Mouse (Mus musculus): ENCODE results near the gene Slc16a1. TPM values are rescaled to one million over a fixed set of nuclear protein-coding genes. Genes with fewer than 3 reads are reported as not detected.
"Not testable (repeated sequence)": the region's sequence is repeated elsewhere in the genome, so short reads cannot be mapped to it uniquely, and the experiment has no call there.

The Slc16a1 gene
- total RNA-seq, 1 experiment, result 121 TPM

GRCm38 (mm10) chr3:104669856-104670182 is 31.4 kb downstream of the Slc16a1 start:
- in situ Hi-C loops (cut with MboI; ENCODE audit: low sequenced_read_pairs in 2 of 2, unreplicated experiment in 2 of 2), result no loop called here
- TF ChIP-seq ZNF384 (IDR thresholded peaks at IDR 0.05; ENCODE audit: low read depth, low read length), result no peak
- TF ChIP-seq MAFK (IDR thresholded peaks at IDR 0.05; ENCODE audit: insufficient read depth, low read depth, low read length), result no peak
- no peak for TF ChIP-seq ZC3H11A (IDR thresholded peaks at IDR 0.05; ENCODE audit: borderline replicate concordance, low read depth, low read length)
- no peak for TF ChIP-seq CHD2 (IDR thresholded peaks at IDR 0.05; ENCODE audit: low read depth, low read length)
- TF ChIP-seq HCFC1 (IDR thresholded peaks at IDR 0.05; ENCODE audit: borderline replicate concordance, insufficient read depth, low read length), result no peak
- H3K4me3 ChIP-seq (ENCODE audit: insufficient read depth in 1 of 2, low read depth in 1 of 2, low read length in 2 of 2, poor library complexity in 1 of 2, severe bottlenecking in 1 of 2), result no peak overlapping the region
- H3K9me3 ChIP-seq (ENCODE audit: control insufficient read depth, insufficient read depth, low read depth, low read length), result no peaks in the 10 kb centered on the region
- no peak overlapping the region for H3K27ac ChIP-seq (ENCODE audit: insufficient read depth, low read depth, low read length, poor library complexity, severe bottlenecking)
- DNase-seq (ENCODE audit: low read depth, low spot score), result no peak
- no peaks in the 10 kb centered on the region for H3K36me3 ChIP-seq (ENCODE audit: control insufficient read depth, insufficient read depth, low read length, poor library complexity, severe bottlenecking)
- H3K4me1 ChIP-seq (ENCODE audit: control insufficient read depth in 2 of 2, insufficient read depth in 2 of 2, low read length in 2 of 2, poor library complexity in 1 of 2), result peaks cover 0 to 16% of the 10 kb centered on the region in 2 experiments; a peak in 2 of 4 replicates
- H3K9ac ChIP-seq (ENCODE audit: insufficient read depth, low read depth, low read length, poor library complexity, severe bottlenecking), result no peak overlapping the region

GRCm38 (mm10) chr3:104670183-104671020 is 31.9 kb downstream of the Slc16a1 start:
- H3K4me1 ChIP-seq (ENCODE audit: control insufficient read depth in 2 of 2, insufficient read depth in 2 of 2, low read length in 2 of 2, poor library complexity in 1 of 2), result peaks cover 0 to 20% of the 10 kb centered on the region in 2 experiments; a peak in 2 of 4 replicates
- H3K4me3 ChIP-seq (ENCODE audit: insufficient read depth in 1 of 2, low read depth in 1 of 2, low read length in 2 of 2, poor library complexity in 1 of 2, severe bottlenecking in 1 of 2); H3K36me3 ChIP-seq (ENCODE audit: control insufficient read depth, insufficient read depth, low read length, poor library complexity, severe bottlenecking); H3K9ac ChIP-seq (ENCODE audit: insufficient read depth, low read depth, low read length, poor library complexity, severe bottlenecking); H3K27ac ChIP-seq (ENCODE audit: insufficient read depth, low read depth, low read length, poor library complexity, severe bottlenecking); in situ Hi-C loops (cut with MboI; ENCODE audit: low sequenced_read_pairs in 2 of 2, unreplicated experiment in 2 of 2); H3K9me3 ChIP-seq (ENCODE audit: control insufficient read depth, insufficient read depth, low read depth, low read length); DNase-seq (ENCODE audit: low read depth, low spot score): not testable (repeated sequence)

GRCm38 (mm10) chr3:104671543-104671942 is 33.1 kb downstream of the Slc16a1 start:
- Histone ChIP-seq H3K9ac (ENCODE audit: insufficient read depth, low read depth, low read length, poor library complexity, severe bottlenecking) (no peak overlapping the region), H3K4me1 (ENCODE audit: control insufficient read depth in 2 of 2, insufficient read depth in 2 of 2, low read length in 2 of 2, poor library complexity in 1 of 2) (peaks cover 0 to 21% of the 10 kb centered on the region in 2 experiments; a peak in 2 of 4 replicates), H3K9me3 (ENCODE audit: control insufficient read depth, insufficient read depth, low read depth, low read length) (no peaks in the 10 kb centered on the region), H3K36me3 (ENCODE audit: control insufficient read depth, insufficient read depth, low read length, poor library complexity, severe bottlenecking) (no peaks in the 10 kb centered on the region), H3K4me3 (ENCODE audit: insufficient read depth in 1 of 2, low read depth in 1 of 2, low read length in 2 of 2, poor library complexity in 1 of 2, severe bottlenecking in 1 of 2) (no peak overlapping the region), H3K27ac (ENCODE audit: insufficient read depth, low read depth, low read length, poor library complexity, severe bottlenecking) (no peak overlapping the region)
- TF ChIP-seq MAFK (IDR thresholded peaks at IDR 0.05; ENCODE audit: insufficient read depth, low read depth, low read length) (no peak), HCFC1 (IDR thresholded peaks at IDR 0.05; ENCODE audit: borderline replicate concordance, insufficient read depth, low read length) (no peak), CHD2 (IDR thresholded peaks at IDR 0.05; ENCODE audit: low read depth, low read length) (no peak), ZNF384 (IDR thresholded peaks at IDR 0.05; ENCODE audit: low read depth, low read length) (no peak), ZC3H11A (IDR thresholded peaks at IDR 0.05; ENCODE audit: borderline replicate concordance, low read depth, low read length) (no peak)
- DNase-seq (ENCODE audit: low read depth, low spot score), result no peak
- in situ Hi-C loops (cut with MboI; ENCODE audit: low sequenced_read_pairs in 2 of 2, unreplicated experiment in 2 of 2), result no loop called here

- Histone ChIP-seq H3K27ac (ENCODE audit: insufficient read depth, low read depth, low read length, poor library complexity, severe bottlenecking) (no peak overlapping the region), H3K9me3 (ENCODE audit: control insufficient read depth, insufficient read depth, low read depth, low read length) (no peaks in the 10 kb centered on the region), H3K4me1 (ENCODE audit: control insufficient read depth in 2 of 2, insufficient read depth in 2 of 2, low read length in 2 of 2, poor library complexity in 1 of 2) (peaks cover 0 to 21% of the 10 kb centered on the region in 2 experiments; a peak in 2 of 4 replicates)
These were observed 33.6 kb downstream of the Slc16a1 start for GRCm38 (mm10) chr3:104672041-104672440.

More at GRCm38 (mm10) chr3:104672041-104672440, 33.6 kb downstream of the Slc16a1 start:
- TF ChIP-seq CHD2 (IDR thresholded peaks at IDR 0.05; ENCODE audit: low read depth, low read length) (no peak), ZNF384 (IDR thresholded peaks at IDR 0.05; ENCODE audit: low read depth, low read length) (no peak), HCFC1 (IDR thresholded peaks at IDR 0.05; ENCODE audit: borderline replicate concordance, insufficient read depth, low read length) (no peak), MAFK (IDR thresholded peaks at IDR 0.05; ENCODE audit: insufficient read depth, low read depth, low read length) (no peak), ZC3H11A (IDR thresholded peaks at IDR 0.05; ENCODE audit: borderline replicate concordance, low read depth, low read length) (no peak)
- no peak overlapping the region for H3K9ac ChIP-seq (ENCODE audit: insufficient read depth, low read depth, low read length, poor library complexity, severe bottlenecking)
- no peaks in the 10 kb centered on the region for H3K36me3 ChIP-seq (ENCODE audit: control insufficient read depth, insufficient read depth, low read length, poor library complexity, severe bottlenecking)
- no peak for DNase-seq (ENCODE audit: low read depth, low spot score)
- in situ Hi-C loops (cut with MboI; ENCODE audit: low sequenced_read_pairs in 2 of 2, unreplicated experiment in 2 of 2), result no loop called here
- H3K4me3 ChIP-seq (ENCODE audit: insufficient read depth in 1 of 2, low read depth in 1 of 2, low read length in 2 of 2, poor library complexity in 1 of 2, severe bottlenecking in 1 of 2), result no peak overlapping the region

Data from ES-E14 (cell line).